Mouse (Mus musculus): Measurements from ENCODE around the gene Yipf7. TPM values are rescaled to one million over a fixed set of nuclear protein-coding genes. Genes with fewer than 3 reads are reported as not detected.

The Yipf7 gene
- 0.77 TPM for polyA plus RNA-seq (2012; fragmentation: generic; extraction: Trizol)

DNA sequence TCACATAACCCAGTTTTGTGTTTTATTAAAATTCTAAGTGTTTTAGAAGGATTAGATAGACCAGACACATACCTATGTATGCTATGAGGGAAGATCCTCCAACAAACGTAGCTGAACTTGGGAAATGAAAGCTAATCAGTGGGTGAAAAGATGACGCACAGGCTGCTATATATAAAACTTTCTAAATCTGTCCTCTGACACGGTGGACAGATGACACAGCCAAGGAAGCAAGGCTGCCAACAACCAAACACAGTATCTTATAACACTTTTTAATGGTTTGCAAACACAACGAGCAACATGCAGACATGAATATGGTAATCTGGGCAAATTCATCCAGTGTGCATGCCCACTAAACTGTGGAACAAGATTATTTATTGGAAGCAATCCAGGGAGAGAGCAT is at the start of gene Yipf7:
Gene Yipf7, minus strand, starts transcription at position 160 of the 400 bp plus-strand sequence.
- peak within 1 kb of the TSS; percentile 63 for H3K4me2 ChIP-seq (ENCODE audit: low read depth)
- no peak for TF ChIP-seq POLR2AphosphoS2 (IDR thresholded peaks at IDR 0.05; ENCODE audit: insufficient read length, low read depth)
- no peak for TF ChIP-seq MYOG (IDR thresholded peaks at IDR 0.05; ENCODE audit: control insufficient read depth in 1 of 3, insufficient read depth in 1 of 3, insufficient read length in 2 of 3, low read depth in 2 of 3)
- TF ChIP-seq MAX (IDR thresholded peaks at IDR 0.05; ENCODE audit: low read depth): no peak
- TF ChIP-seq CEBPB (IDR thresholded peaks at IDR 0.05; ENCODE audit: insufficient read depth, poor library complexity, severe bottlenecking): no peak
- no peak for TF ChIP-seq E2F4 (IDR thresholded peaks at IDR 0.05; ENCODE audit: insufficient read depth)
- no peak for TF ChIP-seq TCF12 (IDR thresholded peaks at IDR 0.05; ENCODE audit: insufficient read depth, poor library complexity, severe bottlenecking)
- TF ChIP-seq TCF3 (IDR thresholded peaks at IDR 0.05; ENCODE audit: insufficient read length, low read depth): no peak
- no peak for TF ChIP-seq USF1 (IDR thresholded peaks at IDR 0.05; ENCODE audit: low read depth)
- H3ac ChIP-seq (ENCODE audit: control insufficient read depth, insufficient read length): no peak within 1 kb of the TSS
- H3K36me3 ChIP-seq (ENCODE audit: control insufficient read depth, insufficient read depth): no peaks in the 10 kb centered on the region
- H3K27me3 ChIP-seq (ENCODE audit: control insufficient read depth, insufficient read depth, insufficient read length): no peaks in the 10 kb centered on the region
- H3K79me2 ChIP-seq (ENCODE audit: control insufficient read depth, insufficient read depth): no peaks in the 10 kb centered on the region
- no peak within 1 kb of the TSS for H3K4me3 ChIP-seq

GRCm38 (mm10) chr5:69591640-69592461 is 49.4 kb upstream of the Yipf7 start, which contains the start of gene Gnpda2:
TSS of gene Gnpda2 (minus strand) at chr5:69592340.
- Histone ChIP-seq H3K36me3 (ENCODE audit: control insufficient read depth, insufficient read depth) (no peaks in the 10 kb centered on the region), H3K4me2 (ENCODE audit: low read depth) (peak within 1 kb of the TSS; percentile 69), H3K27me3 (ENCODE audit: control insufficient read depth, insufficient read depth, insufficient read length) (no peaks in the 10 kb centered on the region), H3K79me2 (ENCODE audit: control insufficient read depth, insufficient read depth) (no peaks in the 10 kb centered on the region), H3ac (ENCODE audit: control insufficient read depth, insufficient read length) (peak within 1 kb of the TSS; percentile 29), H3K4me3 (peak within 1 kb of the TSS; percentile 29)
- no peak for TF ChIP-seq REST (IDR thresholded peaks at IDR 0.05; ENCODE audit: insufficient read depth, insufficient read length)
- peak; percentile 56 for TF ChIP-seq POLR2A (IDR thresholded peaks at IDR 0.05; ENCODE audit: insufficient read length, low read depth)
- TF ChIP-seq CEBPB (IDR thresholded peaks at IDR 0.05; ENCODE audit: insufficient read depth, poor library complexity, severe bottlenecking): no peak

DNA sequence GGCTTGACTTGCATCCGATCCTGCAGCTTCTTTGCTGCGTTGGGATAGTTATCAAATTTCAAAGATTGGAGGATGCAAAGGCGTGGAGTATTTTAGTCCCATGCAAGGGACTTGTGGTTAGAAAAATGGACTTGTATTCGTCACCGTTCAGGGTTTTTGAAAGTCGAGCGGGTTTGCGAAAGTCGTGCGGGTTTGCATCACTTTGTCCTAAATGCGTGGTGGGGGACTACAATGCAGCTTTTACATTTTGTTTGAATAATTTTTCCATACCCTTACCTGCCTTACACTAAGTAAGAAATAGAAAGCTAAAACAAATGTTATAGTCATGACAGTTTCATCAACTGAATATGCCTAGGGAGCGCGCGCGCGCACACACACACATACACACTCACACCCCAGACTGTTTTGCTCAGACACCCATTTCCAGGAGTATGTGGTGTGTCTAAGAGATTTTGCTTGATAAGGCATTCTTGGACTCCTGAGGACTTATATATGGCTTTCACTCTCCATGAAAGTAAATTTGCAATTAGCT is 15.0 kb upstream of the Yipf7 start:
- peak overlapping the region; percentile 91 for H3ac ChIP-seq (ENCODE audit: control insufficient read depth, insufficient read length)
- TF ChIP-seq POLR2A (IDR thresholded peaks at IDR 0.05; ENCODE audit: insufficient read length, low read depth) (no peak), SRF (IDR thresholded peaks at IDR 0.05; ENCODE audit: control insufficient read depth, insufficient read length, low read depth) (no peak)
- no peaks in the 10 kb centered on the region for H3K27me3 ChIP-seq (ENCODE audit: control insufficient read depth, insufficient read depth, insufficient read length)
- peak overlapping the region; percentile 46 for H3K4me3 ChIP-seq
- peak overlapping the region; percentile 79 for H3K4me2 ChIP-seq (ENCODE audit: low read depth)
- H3K36me3 ChIP-seq (ENCODE audit: control insufficient read depth, insufficient read depth): peaks cover 5% of the 10 kb centered on the region
- H3K79me2 ChIP-seq (ENCODE audit: control insufficient read depth, insufficient read depth): no peaks in the 10 kb centered on the region

GRCm38 (mm10) chr5:69556628-69557403 is 14.4 kb upstream of the Yipf7 start, which contains the start of gene Guf1:
TSS of gene Guf1 (plus strand) at chr5:69556923.
- no peaks in the 10 kb centered on the region for H3K27me3 ChIP-seq (ENCODE audit: control insufficient read depth, insufficient read depth, insufficient read length)
- no peaks in the 10 kb centered on the region for H3K79me2 ChIP-seq (ENCODE audit: control insufficient read depth, insufficient read depth)
- peak in 1 of 3 experiments; percentile 46 for TF ChIP-seq MYOG (IDR thresholded peaks at IDR 0.05; ENCODE audit: control insufficient read depth in 1 of 3, insufficient read depth in 1 of 3, insufficient read length in 2 of 3, low read depth in 2 of 3)
- TF ChIP-seq TCF12 (IDR thresholded peaks at IDR 0.05; ENCODE audit: insufficient read depth, poor library complexity, severe bottlenecking): no peak
- no peak for TF ChIP-seq CEBPB (IDR thresholded peaks at IDR 0.05; ENCODE audit: insufficient read depth, poor library complexity, severe bottlenecking)
- no peak for TF ChIP-seq MYOD1 (IDR thresholded peaks at IDR 0.05; ENCODE audit: control insufficient read depth in 1 of 3, insufficient read length in 2 of 3, low read depth in 2 of 3)
- no peak for TF ChIP-seq MAX (IDR thresholded peaks at IDR 0.05; ENCODE audit: low read depth)
- TF ChIP-seq TCF3 (IDR thresholded peaks at IDR 0.05; ENCODE audit: insufficient read length, low read depth): no peak
- TF ChIP-seq E2F4 (IDR thresholded peaks at IDR 0.05; ENCODE audit: insufficient read depth): no peak
- peak; percentile 72 for TF ChIP-seq POLR2A (IDR thresholded peaks at IDR 0.05; ENCODE audit: insufficient read length, low read depth)
- TF ChIP-seq REST (IDR thresholded peaks at IDR 0.05; ENCODE audit: insufficient read depth, insufficient read length): no peak
- no peak for TF ChIP-seq USF1 (IDR thresholded peaks at IDR 0.05; ENCODE audit: low read depth)
- TF ChIP-seq POLR2AphosphoS2 (IDR thresholded peaks at IDR 0.05; ENCODE audit: insufficient read length, low read depth): peak; percentile 82
- TF ChIP-seq SRF (IDR thresholded peaks at IDR 0.05; ENCODE audit: control insufficient read depth, insufficient read length, low read depth): peak; percentile 89

GRCm38 (mm10) chr5:69541680-69542079 is 768 bp downstream of the Yipf7 start:
- H3K4me2 ChIP-seq (ENCODE audit: low read depth): peak overlapping the region; percentile 63

More at GRCm38 (mm10) chr5:69556628-69557403, 14.4 kb upstream of the Yipf7 start, which contains the start of gene Guf1:
- Histone ChIP-seq H3K4me2 (ENCODE audit: low read depth) (peak within 1 kb of the TSS; percentile 79), H3ac (ENCODE audit: control insufficient read depth, insufficient read length) (peak within 1 kb of the TSS; percentile 91), H3K36me3 (ENCODE audit: control insufficient read depth, insufficient read depth) (peaks cover 5% of the 10 kb centered on the region), H3K4me3 (peak within 1 kb of the TSS; percentile 46)

More at GRCm38 (mm10) chr5:69541680-69542079, 768 bp downstream of the Yipf7 start:
- TF ChIP-seq POLR2A (IDR thresholded peaks at IDR 0.05; ENCODE audit: insufficient read length, low read depth) (no peak), MAX (IDR thresholded peaks at IDR 0.05; ENCODE audit: low read depth) (no peak), POLR2AphosphoS2 (IDR thresholded peaks at IDR 0.05; ENCODE audit: insufficient read length, low read depth) (no peak), CEBPB (IDR thresholded peaks at IDR 0.05; ENCODE audit: insufficient read depth, poor library complexity, severe bottlenecking) (no peak), REST (IDR thresholded peaks at IDR 0.05; ENCODE audit: insufficient read depth, insufficient read length) (no peak), USF1 (IDR thresholded peaks at IDR 0.05; ENCODE audit: low read depth) (no peak), E2F4 (IDR thresholded peaks at IDR 0.05; ENCODE audit: insufficient read depth) (no peak), MYOD1 (IDR thresholded peaks at IDR 0.05; ENCODE audit: control insufficient read depth in 1 of 3, insufficient read length in 2 of 3, low read depth in 2 of 3) (no peak), TCF12 (IDR thresholded peaks at IDR 0.05; ENCODE audit: insufficient read depth, poor library complexity, severe bottlenecking) (no peak), TCF3 (IDR thresholded peaks at IDR 0.05; ENCODE audit: insufficient read length, low read depth) (no peak), MYOG (IDR thresholded peaks at IDR 0.05; ENCODE audit: control insufficient read depth in 1 of 3, insufficient read depth in 1 of 3, insufficient read length in 2 of 3, low read depth in 2 of 3) (no peak), SRF (IDR thresholded peaks at IDR 0.05; ENCODE audit: control insufficient read depth, insufficient read length, low read depth) (no peak)
- Histone ChIP-seq H3ac (ENCODE audit: control insufficient read depth, insufficient read length) (no peak overlapping the region), H3K36me3 (ENCODE audit: control insufficient read depth, insufficient read depth) (no peaks in the 10 kb centered on the region), H3K79me2 (ENCODE audit: control insufficient read depth, insufficient read depth) (no peaks in the 10 kb centered on the region), H3K4me3 (no peak overlapping the region), H3K27me3 (ENCODE audit: control insufficient read depth, insufficient read depth, insufficient read length) (no peaks in the 10 kb centered on the region)
